Comparison of ENCODE assay signal across 8 mouse cellular contexts in genomic region chr5:37244161-37244560, GRCm38 (mm10). TPM values are rescaled to one million over a fixed set of nuclear protein-coding genes. Genes with fewer than 3 reads are reported as not detected.
A peak's percentile ranks its signal among the peaks of the same experiment; 100 is the strongest.
DNase-seq lines count a peak whose midpoint lies in the region; ATAC-seq lines count a peak whose summit lies in the region.

No protein-coding gene starts in this region.

- ATAC-seq in liver, embryonic 11.5 days (replicated peaks; ENCODE audit: low FRiP score): no peak
- ATAC-seq in forebrain, embryonic 16.5 days: peak; percentile 3; the same call in 1 of the 2 replicates
- no peak for ATAC-seq in erythroid progenitor cell, adult 5-6 weeks (replicated peaks; ENCODE audit: low FRiP score, poor library complexity, severe bottlenecking)

- peaks cover 5% of the 10 kb centered on the region; the same call in 1 of the 2 replicates for H3K4me1 ChIP-seq in liver, embryonic 11.5 days (replicated peaks; ENCODE audit: control insufficient read depth, insufficient read depth, low read length)
- H3K4me1 ChIP-seq in forebrain, embryonic 16.5 days (replicated peaks; ENCODE audit: control insufficient read depth, insufficient read depth, low read length): peaks cover 54% of the 10 kb centered on the region

- H3K9ac ChIP-seq in liver, embryonic 11.5 days (ENCODE audit: low read depth, low read length): no peak overlapping the region
- H3K9ac ChIP-seq in forebrain, embryonic 16.5 days (replicated peaks; ENCODE audit: low read depth, low read length): peak overlapping the region; percentile 44

- no peaks in the 10 kb centered on the region for H3K36me3 ChIP-seq in liver, embryonic 11.5 days (ENCODE audit: control insufficient read depth, insufficient read depth, low read length)
- no peaks in the 10 kb centered on the region for H3K36me3 ChIP-seq in forebrain, embryonic 16.5 days (ENCODE audit: control insufficient read depth, insufficient read depth)

- intact Hi-C loops in left cerebral cortex, postnatal 10 days (cut with DNase I): loop anchor here (5.0 kb wide), 2 partner anchors 67 to 82 kb away; no protein-coding TSS in a partner anchor

- peaks cover 85% of the 10 kb centered on the region for H3K27me3 ChIP-seq in liver, embryonic 11.5 days (replicated peaks; ENCODE audit: control insufficient read depth, insufficient read depth, low read length)
- H3K27me3 ChIP-seq in forebrain, embryonic 16.5 days (replicated peaks; ENCODE audit: control insufficient read depth, insufficient read depth, low read length): peaks cover 17% of the 10 kb centered on the region

- 6% methylated on average over 13 of the region's 13 CpGs for WGBS in liver, embryonic 11.5 days
- WGBS in forebrain, embryonic 16.5 days: 2% methylated on average over 13 of the region's 13 CpGs

- no peak for DNase-seq in liver, embryonic 11.5 days (ENCODE audit: low spot score)
- DNase-seq in liver: no peak
- peak; percentile 73 to 74 for DNase-seq in left cerebral cortex, postnatal 10 days (ENCODE audit: extremely low spot score in 1 of 2, low spot score in 2 of 2)
- DNase-seq in retina, postnatal 1 day: peak; percentile 87
- DNase-seq in heart, postnatal 4 days: no peak
- no peak for DNase-seq in heart, adult 18-20 months

- 0 out of 2 replicates have a peak overlapping the region, but pooled peaks have one; percentile 1 for H3K4me2 ChIP-seq in liver, embryonic 11.5 days
- peak overlapping the region; percentile 68 for H3K4me2 ChIP-seq in forebrain, embryonic 16.5 days (ENCODE audit: low read length)

- no peak overlapping the region for H3K27ac ChIP-seq in liver, embryonic 11.5 days (ENCODE audit: low read depth, low read length)
- peak overlapping the region; percentile 61 for H3K27ac ChIP-seq in forebrain, embryonic 16.5 days (ENCODE audit: low read length)

- H3K4me3 ChIP-seq in liver, embryonic 11.5 days (ENCODE audit: low read depth, low read length): no peak overlapping the region
- peak overlapping the region; percentile 58 for H3K4me3 ChIP-seq in forebrain, embryonic 16.5 days (replicated peaks; ENCODE audit: low read length)

- no peaks in the 10 kb centered on the region for H3K9me3 ChIP-seq in liver, embryonic 11.5 days (ENCODE audit: control insufficient read depth, low read length)
- H3K9me3 ChIP-seq in forebrain, embryonic 16.5 days (ENCODE audit: control insufficient read depth, low read length): no peaks in the 10 kb centered on the region

RNA-seq across cellular contexts. Expression of gene Crmp1, which starts 2.4 kb away (rescaled TPM):
- polyA plus RNA-seq in liver, embryonic 11.5 days (2014; fragmentation: Nextera tagmentation; extraction: Ambion mirVana): 9.4 and 11.8 TPM in 2 replicates
- polyA plus RNA-seq in forebrain, embryonic 16.5 days (2015; fragmentation: Nextera tagmentation; extraction: Ambion mirVana): 915 and 954 TPM in 2 replicates
- 100 to 1,000 TPM; 780 to 841 TPM for total RNA-seq in left cerebral cortex, postnatal 10 days (2021)
- total RNA-seq in heart, postnatal 4 days (2021): 10 to 100 TPM; 10.1 to 11.2 TPM
- not detected in 2 replicates for total RNA-seq in erythroid progenitor cell, adult 5-6 weeks (2015; ENCODE audit: low replicate concordance)
- 0.51 TPM in 1 of 2 replicates, not detected in the other for total RNA-seq in erythroid progenitor cell, adult 5-6 weeks (2017; ENCODE audit: low replicate concordance)
- total RNA-seq in heart, adult 18-20 months (2021): under 1 TPM; 0.54 to 0.99 TPM

Comparison
In these comparisons a context has a peak if more than half of its experiments do, and no peak if none do; other contexts are left out.
1. DNase-seq: peak in left cerebral cortex, postnatal 10 days (2 of 2) and retina, postnatal 1 day (single experiment); none in liver, embryonic 11.5 days (single experiment), liver (single experiment), heart, postnatal 4 days (single experiment) and heart, adult 18-20 months (0 of 2).
2. RNA of gene Crmp1, which starts 2.4 kb away (total RNA-seq): 780 to 841 TPM in left cerebral cortex, postnatal 10 days; 10.1 to 11.2 TPM in heart, postnatal 4 days, 0.54 to 0.99 TPM in heart, adult 18-20 months and 0.51 TPM in erythroid progenitor cell, adult 5-6 weeks; every median in the first group is over 10 times any median in the second.